Mouse (Mus musculus) liver, adult 2 months (tissue): ENCODE measurements around the gene Mustn1.

Experiments
- CTCF ChIP-seq: fragments of 200-500 bp; IDR thresholded peaks from 2 replicates; pipeline ENCODE4 v1.5.1; 2011; ENCODE audit warnings: low read depth, low read length, control low read depth
- POLR2A ChIP-seq: fragments of 200-500 bp; IDR thresholded peaks from 2 replicates; pipeline ENCODE4 v1.6.1; 2011; ENCODE audit warnings: low read length, control low read depth; ENCODE audit not compliant: insufficient read depth; ENCODE audit errors: extremely low read depth

DNA sequence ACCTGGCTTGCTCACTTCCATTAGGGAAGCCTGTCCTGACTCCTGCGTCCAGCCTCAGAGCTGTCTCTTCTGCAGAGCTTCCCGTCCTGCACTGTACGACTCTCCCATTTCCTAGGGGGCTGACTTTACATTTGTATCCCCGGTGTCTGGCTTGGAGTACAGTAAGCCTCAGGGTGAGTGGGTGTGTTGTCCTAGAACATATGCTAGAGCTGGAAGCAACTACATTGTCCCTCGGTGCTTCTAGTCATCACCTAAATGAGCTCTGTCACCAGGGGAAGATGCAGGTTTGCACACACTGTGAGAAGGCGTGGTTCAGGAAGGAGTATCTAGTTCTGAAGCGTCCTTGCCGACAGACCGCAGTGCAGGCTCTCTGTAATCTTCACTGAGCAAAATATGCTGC is 16.6 kb upstream of the Mustn1 start:
- TF ChIP-seq POLR2A: no peak
- no peak for TF ChIP-seq CTCF
